Mouse (Mus musculus): ENCODE results near the gene Gm11096. TPM values are rescaled to one million over a fixed set of nuclear protein-coding genes. Genes with fewer than 3 reads are reported as not detected.

Gene Gm11096
- polyA plus RNA-seq, 1 experiment from 2014 or later = not detected

DNA sequence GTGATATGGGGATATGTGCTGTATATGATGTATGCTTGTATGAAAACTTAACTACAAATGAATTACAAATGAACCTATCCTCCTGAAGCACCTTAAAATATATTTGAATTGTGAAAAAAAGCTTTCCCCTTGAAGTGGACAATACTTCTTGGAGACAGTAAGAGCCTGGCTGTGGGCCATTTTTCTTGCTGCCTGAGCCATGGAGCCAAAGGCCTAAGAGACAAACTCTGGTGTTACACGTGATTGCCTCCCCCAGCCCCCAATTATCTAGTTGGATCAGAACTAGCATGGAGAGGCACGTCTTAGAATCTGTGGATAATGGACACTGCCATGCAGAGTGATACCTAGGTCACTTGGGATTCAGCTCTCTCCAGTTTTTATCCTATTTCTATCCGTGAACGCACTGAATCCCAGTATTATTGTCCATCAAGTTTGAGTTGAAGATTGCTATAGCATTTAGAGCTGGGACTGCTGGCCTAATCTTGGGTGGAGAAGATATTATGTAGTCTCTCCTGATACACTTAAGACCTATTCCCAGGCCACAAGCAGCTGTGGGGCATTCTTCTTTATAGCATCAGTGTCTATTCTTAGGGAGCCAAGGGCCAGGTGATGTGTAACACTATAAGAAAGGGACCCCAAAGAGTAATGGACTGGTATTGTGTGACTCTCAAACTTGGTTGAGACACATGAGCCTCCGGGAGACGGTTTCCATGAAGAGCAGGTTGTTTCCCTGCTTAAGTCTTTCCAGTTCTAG, 25.0 kb upstream of the Gm11096 start:
- Histone ChIP-seq H3K36me3 (ENCODE audit: control insufficient read depth, insufficient read depth, low read length) (no peaks in the 10 kb centered on the region), H3K27me3 (ENCODE audit: control insufficient read depth, insufficient read depth, low read length) (no peaks in the 10 kb centered on the region), H3K4me2 (ENCODE audit: low read depth) (no peak overlapping the region), H3K4me1 (ENCODE audit: control insufficient read depth, insufficient read depth, low read length) (peaks cover 5% of the 10 kb centered on the region; the same call in 1 of the 2 replicates), H3K4me3 (ENCODE audit: low read depth, low read length) (no peak overlapping the region), H3K27ac (ENCODE audit: low read depth, low read length) (no peak overlapping the region), H3K9ac (ENCODE audit: low read length) (no peak overlapping the region), H3K9me3 (ENCODE audit: control insufficient read depth, low read length) (no peaks in the 10 kb centered on the region)
- no peak for DNase-seq (ENCODE audit: low spot score)
- ATAC-seq (ENCODE audit: insufficient read depth, low FRiP score, low TSS enrichment) = no peak
- WGBS = 88% methylated on average over 6 of the region's 6 CpGs

GRCm38 (mm10) chr17:81419802-81420459, 21.6 kb upstream of the Gm11096 start:
- peak; percentile 58 for DNase-seq (ENCODE audit: low spot score)
- Histone ChIP-seq H3K27ac (ENCODE audit: low read depth, low read length) (peak overlapping the region; percentile 58; the same call in 1 of the 2 replicates), H3K9ac (ENCODE audit: low read length) (no peak overlapping the region), H3K4me2 (ENCODE audit: low read depth) (no peak overlapping the region), H3K36me3 (ENCODE audit: control insufficient read depth, insufficient read depth, low read length) (no peaks in the 10 kb centered on the region), H3K4me3 (ENCODE audit: low read depth, low read length) (no peak overlapping the region), H3K9me3 (ENCODE audit: control insufficient read depth, low read length) (no peaks in the 10 kb centered on the region), H3K27me3 (ENCODE audit: control insufficient read depth, insufficient read depth, low read length) (no peaks in the 10 kb centered on the region), H3K4me1 (ENCODE audit: control insufficient read depth, insufficient read depth, low read length) (peaks cover 14% of the 10 kb centered on the region)
- ATAC-seq (ENCODE audit: insufficient read depth, low FRiP score, low TSS enrichment) = peak; percentile 79
- WGBS = 58% methylated on average over 10 of the region's 10 CpGs

DNA sequence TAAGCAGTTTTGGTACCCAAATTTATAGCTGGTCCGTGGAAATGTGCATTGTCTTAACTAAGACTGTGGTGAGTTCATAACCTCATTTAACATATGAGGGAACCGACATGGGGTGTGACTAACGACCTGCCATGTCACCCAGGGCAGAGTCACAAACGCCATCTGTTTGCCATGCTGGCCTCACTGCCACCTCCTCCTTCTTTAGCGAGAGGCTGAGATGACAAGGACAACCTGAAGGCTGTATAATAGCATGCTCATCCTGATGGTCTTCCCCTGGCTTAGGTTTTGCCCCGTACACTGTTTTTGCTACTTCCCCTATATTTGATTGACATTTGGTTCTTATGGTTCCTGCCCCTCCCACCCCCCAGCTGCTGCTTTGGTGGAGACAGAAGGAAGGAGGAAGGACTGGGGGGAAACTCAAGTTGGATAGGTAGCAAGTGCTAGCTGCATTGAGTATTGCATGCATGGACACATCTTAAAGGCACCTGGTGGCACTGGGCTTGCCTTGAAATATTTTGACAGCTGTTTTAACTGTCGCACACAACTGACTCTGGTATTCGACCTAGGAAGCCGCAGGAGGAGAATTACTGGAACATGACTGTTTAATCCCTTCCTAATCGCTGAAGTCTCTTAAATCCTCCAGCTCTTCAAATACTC, 17.2 kb upstream of the Gm11096 start:
- no peak overlapping the region for H3K27ac ChIP-seq (ENCODE audit: low read depth, low read length)
- no peak overlapping the region for H3K4me2 ChIP-seq (ENCODE audit: low read depth)
- 42% methylated on average over 10 of the region's 10 CpGs for WGBS
- peaks cover 14% of the 10 kb centered on the region for H3K4me1 ChIP-seq (ENCODE audit: control insufficient read depth, insufficient read depth, low read length)
- H3K9me3 ChIP-seq (ENCODE audit: control insufficient read depth, low read length) = no peaks in the 10 kb centered on the region
- no peak overlapping the region for H3K4me3 ChIP-seq (ENCODE audit: low read depth, low read length)
- DNase-seq (ENCODE audit: low spot score) (no peak), ATAC-seq (ENCODE audit: insufficient read depth, low FRiP score, low TSS enrichment) (0 out of 2 replicates have a peak, but pooled peaks have one; percentile 23)
- H3K27me3 ChIP-seq (ENCODE audit: control insufficient read depth, insufficient read depth, low read length) = no peaks in the 10 kb centered on the region
- H3K9ac ChIP-seq (ENCODE audit: low read length) = no peak overlapping the region
- H3K36me3 ChIP-seq (ENCODE audit: control insufficient read depth, insufficient read depth, low read length) = no peaks in the 10 kb centered on the region

DNA sequence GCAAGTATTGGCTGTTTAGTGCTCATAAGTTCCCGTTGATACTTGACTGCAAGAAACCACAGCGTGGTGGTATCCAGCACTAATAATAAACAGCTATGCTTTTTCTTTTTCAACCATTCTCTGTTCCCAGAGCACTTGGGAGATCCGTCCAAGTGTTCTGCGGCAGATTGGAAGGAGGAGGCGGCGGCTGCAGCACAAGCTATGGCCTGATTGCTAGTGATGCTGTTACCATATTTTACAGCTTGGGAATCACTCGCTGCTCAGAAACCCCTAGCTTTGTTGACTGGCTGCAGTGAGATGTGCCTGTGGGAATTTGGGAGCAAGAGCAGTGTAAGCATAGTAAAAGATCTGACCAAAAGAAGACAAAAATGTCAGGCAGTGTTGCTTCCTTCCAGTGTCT, 14.3 kb upstream of the Gm11096 start:
- no peak overlapping the region for H3K27ac ChIP-seq (ENCODE audit: low read depth, low read length)
- H3K9me3 ChIP-seq (ENCODE audit: control insufficient read depth, low read length) = no peaks in the 10 kb centered on the region
- H3K4me2 ChIP-seq (ENCODE audit: low read depth) = no peak overlapping the region
- DNase-seq (ENCODE audit: low spot score) = no peak
- H3K27me3 ChIP-seq (ENCODE audit: control insufficient read depth, insufficient read depth, low read length) = no peaks in the 10 kb centered on the region
- H3K9ac ChIP-seq (ENCODE audit: low read length) = no peak overlapping the region
- no peak overlapping the region for H3K4me3 ChIP-seq (ENCODE audit: low read depth, low read length)
- WGBS = 74% methylated on average over 7 of the region's 7 CpGs
- ATAC-seq (ENCODE audit: insufficient read depth, low FRiP score, low TSS enrichment) = no peak
- H3K4me1 ChIP-seq (ENCODE audit: control insufficient read depth, insufficient read depth, low read length) = peaks cover 9% of the 10 kb centered on the region
- no peaks in the 10 kb centered on the region for H3K36me3 ChIP-seq (ENCODE audit: control insufficient read depth, insufficient read depth, low read length)

DNA sequence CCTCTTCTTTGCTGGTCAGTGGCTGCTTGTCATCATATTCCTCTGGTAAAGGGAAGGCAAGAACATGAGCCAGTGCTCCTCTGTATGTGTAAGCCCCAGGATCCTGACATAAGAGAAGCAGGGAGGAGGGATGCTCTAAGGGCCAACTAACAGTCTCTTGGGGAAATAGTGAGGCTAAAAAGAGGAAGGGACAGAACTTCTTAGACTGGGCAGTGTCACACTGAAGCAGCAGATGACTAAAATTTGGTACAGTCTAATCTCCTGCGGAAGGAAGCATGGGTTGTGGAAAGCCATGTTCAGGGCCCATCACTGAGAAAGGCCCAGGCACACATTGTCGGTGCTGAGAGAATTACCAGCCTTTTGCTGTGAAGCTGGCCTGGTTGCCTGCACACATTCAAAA, 8.8 kb upstream of the Gm11096 start:
- Histone ChIP-seq H3K4me3 (ENCODE audit: low read depth, low read length) (no peak overlapping the region), H3K9ac (ENCODE audit: low read length) (no peak overlapping the region), H3K4me1 (ENCODE audit: control insufficient read depth, insufficient read depth, low read length) (no peaks in the 10 kb centered on the region), H3K36me3 (ENCODE audit: control insufficient read depth, insufficient read depth, low read length) (no peaks in the 10 kb centered on the region), H3K27me3 (ENCODE audit: control insufficient read depth, insufficient read depth, low read length) (no peaks in the 10 kb centered on the region), H3K27ac (ENCODE audit: low read depth, low read length) (no peak overlapping the region), H3K4me2 (ENCODE audit: low read depth) (no peak overlapping the region), H3K9me3 (ENCODE audit: control insufficient read depth, low read length) (no peaks in the 10 kb centered on the region)
- ATAC-seq (ENCODE audit: insufficient read depth, low FRiP score, low TSS enrichment) = no peak
- DNase-seq (ENCODE audit: low spot score) = no peak
- 89% methylated on average over 2 of the region's 2 CpGs for WGBS

DNA sequence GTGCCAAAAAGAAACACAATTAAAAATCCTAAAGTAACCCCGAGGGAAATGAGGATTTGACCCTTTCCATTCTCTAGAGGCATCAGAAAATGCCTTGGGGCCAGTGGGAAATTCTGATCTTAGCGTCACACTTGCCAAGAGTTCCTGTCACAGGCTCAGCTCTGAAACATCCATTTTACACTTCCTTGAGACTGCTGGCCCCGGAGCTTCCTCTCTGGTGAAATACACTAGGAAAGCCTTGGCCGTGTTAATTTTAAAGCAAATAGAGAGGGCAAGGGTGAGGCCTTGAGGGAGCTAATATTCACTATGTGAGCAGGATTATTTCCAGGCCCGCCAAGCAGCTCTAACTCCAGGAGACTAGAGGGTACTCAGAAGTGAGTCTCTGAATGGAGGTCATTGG, 8.4 kb upstream of the Gm11096 start:
- Histone ChIP-seq H3K36me3 (ENCODE audit: control insufficient read depth, insufficient read depth, low read length) (no peaks in the 10 kb centered on the region), H3K4me3 (ENCODE audit: low read depth, low read length) (no peak overlapping the region), H3K27ac (ENCODE audit: low read depth, low read length) (no peak overlapping the region), H3K9ac (ENCODE audit: low read length) (no peak overlapping the region), H3K27me3 (ENCODE audit: control insufficient read depth, insufficient read depth, low read length) (no peaks in the 10 kb centered on the region), H3K4me1 (ENCODE audit: control insufficient read depth, insufficient read depth, low read length) (no peaks in the 10 kb centered on the region), H3K9me3 (ENCODE audit: control insufficient read depth, low read length) (no peaks in the 10 kb centered on the region), H3K4me2 (ENCODE audit: low read depth) (no peak overlapping the region)
- ATAC-seq (ENCODE audit: insufficient read depth, low FRiP score, low TSS enrichment) (no peak), DNase-seq (ENCODE audit: low spot score) (no peak)
- 58% methylated on average over 5 of the region's 5 CpGs for WGBS

DNA sequence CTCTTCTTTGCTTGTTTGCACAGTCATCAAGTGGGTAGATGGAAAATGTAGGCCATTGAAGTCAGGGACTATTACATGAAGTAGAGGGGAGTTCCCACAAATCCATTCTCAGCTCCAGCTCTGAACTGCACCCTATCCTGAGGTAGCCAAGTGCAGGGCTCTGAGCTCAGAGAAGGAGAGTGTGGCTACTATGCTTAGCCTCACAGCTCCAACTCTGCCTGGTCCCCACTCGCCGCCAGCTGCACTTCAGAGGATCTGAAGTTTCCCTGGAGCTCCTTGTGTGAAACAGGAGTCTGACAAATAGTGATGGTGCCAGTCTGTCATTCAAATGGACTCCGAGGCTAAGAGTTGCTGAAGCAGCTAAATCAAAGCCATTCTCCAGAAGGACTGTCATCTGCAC, 13.7 kb downstream of the Gm11096 start:
- Histone ChIP-seq H3K4me3 (ENCODE audit: low read depth, low read length) (no peak overlapping the region), H3K9me3 (ENCODE audit: control insufficient read depth, low read length) (no peaks in the 10 kb centered on the region), H3K36me3 (ENCODE audit: control insufficient read depth, insufficient read depth, low read length) (no peaks in the 10 kb centered on the region), H3K4me2 (ENCODE audit: low read depth) (no peak overlapping the region), H3K27me3 (ENCODE audit: control insufficient read depth, insufficient read depth, low read length) (no peaks in the 10 kb centered on the region), H3K27ac (ENCODE audit: low read depth, low read length) (no peak overlapping the region), H3K4me1 (ENCODE audit: control insufficient read depth, insufficient read depth, low read length) (no peaks in the 10 kb centered on the region), H3K9ac (ENCODE audit: low read length) (no peak overlapping the region)
- WGBS = 63% methylated on average over 3 of the region's 3 CpGs
- DNase-seq (ENCODE audit: low spot score) (no peak), ATAC-seq (ENCODE audit: insufficient read depth, low FRiP score, low TSS enrichment) (no peak)

DNA sequence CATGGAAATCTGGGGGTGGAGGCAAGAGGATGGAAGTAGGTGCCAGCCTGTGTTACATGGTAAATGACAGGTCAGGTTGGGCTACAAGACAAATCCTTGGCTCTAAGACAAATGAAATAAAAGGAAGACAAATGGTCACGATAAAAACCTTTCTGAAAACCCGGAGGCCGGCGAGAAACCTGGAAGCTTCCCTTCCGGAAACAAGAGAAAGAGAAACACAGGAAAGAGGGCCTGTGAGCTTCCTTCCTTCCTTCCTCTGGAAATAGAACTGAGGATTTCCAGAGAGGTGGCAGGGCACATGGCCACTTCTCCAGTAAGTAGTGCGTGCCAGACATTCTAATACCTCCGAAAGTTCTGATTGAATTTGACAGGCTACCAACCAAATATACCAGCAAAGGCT, 14.4 kb downstream of the Gm11096 start:
- no peaks in the 10 kb centered on the region for H3K4me1 ChIP-seq (ENCODE audit: control insufficient read depth, insufficient read depth, low read length)
- no peak overlapping the region for H3K4me2 ChIP-seq (ENCODE audit: low read depth)
- DNase-seq (ENCODE audit: low spot score) = no peak
- H3K9ac ChIP-seq (ENCODE audit: low read length) = no peak overlapping the region
- no peaks in the 10 kb centered on the region for H3K36me3 ChIP-seq (ENCODE audit: control insufficient read depth, insufficient read depth, low read length)
- no peak for ATAC-seq (ENCODE audit: insufficient read depth, low FRiP score, low TSS enrichment)
- 86% methylated on average over 7 of the region's 7 CpGs for WGBS
- no peak overlapping the region for H3K4me3 ChIP-seq (ENCODE audit: low read depth, low read length)
- no peaks in the 10 kb centered on the region for H3K27me3 ChIP-seq (ENCODE audit: control insufficient read depth, insufficient read depth, low read length)
- H3K27ac ChIP-seq (ENCODE audit: low read depth, low read length) = no peak overlapping the region
- no peaks in the 10 kb centered on the region for H3K9me3 ChIP-seq (ENCODE audit: control insufficient read depth, low read length)
